Mouse (Mus musculus): Measurements from ENCODE around the gene Tarbp2.
A peak's percentile ranks its signal among the peaks of the same experiment; 100 is the strongest.

The Tarbp2 gene

GRCm38 (mm10) chr15:102505770-102506463, 12.1 kb upstream of the Tarbp2 start:
- DNase-seq (ENCODE audit: low spot score in 2 of 2) = no peak

DNA sequence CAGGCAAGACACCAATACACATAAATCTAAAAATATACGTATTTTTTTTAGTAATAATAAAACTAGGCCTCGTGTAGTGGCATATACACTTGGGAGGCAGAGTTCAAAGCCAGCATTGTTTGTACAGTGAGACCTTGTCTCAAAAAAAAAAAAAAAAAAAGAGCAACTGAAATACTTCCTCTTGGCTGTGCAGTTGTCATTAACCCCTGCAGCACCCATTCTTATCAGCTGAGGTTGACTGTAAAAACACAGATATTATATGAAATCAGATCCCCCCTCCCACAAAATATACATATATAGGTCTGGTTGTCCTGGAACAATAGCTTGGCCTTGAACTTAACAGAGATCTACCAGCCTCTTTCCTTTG, 11.5 kb upstream of the Tarbp2 start:
- no peak for DNase-seq (ENCODE audit: low spot score in 2 of 2)

DNA sequence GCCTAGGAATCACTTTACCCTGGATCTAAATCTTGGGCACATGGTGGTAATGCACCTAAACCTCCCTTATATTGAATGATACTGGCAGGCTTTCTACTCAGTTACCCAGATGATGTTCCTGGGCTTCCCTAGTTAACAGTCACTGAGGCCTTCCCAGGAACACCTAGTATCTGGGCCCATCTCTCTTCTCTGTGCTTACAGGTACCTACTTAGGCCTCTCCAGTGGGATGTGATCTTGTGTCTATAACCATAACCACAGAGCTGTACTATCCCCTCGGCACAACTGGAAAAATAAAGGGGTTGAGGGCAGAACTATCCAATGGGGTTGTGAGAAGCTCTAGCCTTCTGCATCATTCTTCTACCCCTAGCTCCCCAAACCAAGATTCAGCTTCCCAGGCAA, 11.1 kb upstream of the Tarbp2 start:
- no peak for DNase-seq (ENCODE audit: low spot score in 2 of 2)

GRCm38 (mm10) chr15:102507561-102507960, 10.4 kb upstream of the Tarbp2 start:
- no peak for DNase-seq (ENCODE audit: low spot score in 2 of 2)

DNA sequence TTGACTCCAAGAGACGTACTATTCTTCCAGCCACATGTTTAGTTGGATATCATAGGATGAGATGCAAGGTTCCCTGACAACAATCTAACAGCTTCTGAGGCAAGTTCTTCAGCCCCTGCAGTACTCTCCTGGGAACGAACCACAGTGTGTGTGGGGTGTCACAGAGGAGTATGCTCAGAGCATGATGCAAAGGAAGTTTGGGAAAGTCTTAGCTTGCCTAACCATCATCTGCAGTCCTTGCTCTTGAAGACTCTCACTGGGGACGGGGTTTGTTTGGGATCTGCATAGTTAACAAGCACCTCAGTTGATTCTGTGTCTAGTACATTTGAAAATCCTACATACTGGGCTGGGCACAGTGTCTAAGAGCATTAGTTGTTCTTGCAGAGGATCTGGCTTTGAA, 9.7 kb upstream of the Tarbp2 start:
- DNase-seq (ENCODE audit: low spot score in 2 of 2) = no peak

GRCm38 (mm10) chr15:102510110-102510509, 7.9 kb upstream of the Tarbp2 start:
- DNase-seq (ENCODE audit: low spot score in 2 of 2) = peak in 1 of 2 experiments; percentile 40

DNA sequence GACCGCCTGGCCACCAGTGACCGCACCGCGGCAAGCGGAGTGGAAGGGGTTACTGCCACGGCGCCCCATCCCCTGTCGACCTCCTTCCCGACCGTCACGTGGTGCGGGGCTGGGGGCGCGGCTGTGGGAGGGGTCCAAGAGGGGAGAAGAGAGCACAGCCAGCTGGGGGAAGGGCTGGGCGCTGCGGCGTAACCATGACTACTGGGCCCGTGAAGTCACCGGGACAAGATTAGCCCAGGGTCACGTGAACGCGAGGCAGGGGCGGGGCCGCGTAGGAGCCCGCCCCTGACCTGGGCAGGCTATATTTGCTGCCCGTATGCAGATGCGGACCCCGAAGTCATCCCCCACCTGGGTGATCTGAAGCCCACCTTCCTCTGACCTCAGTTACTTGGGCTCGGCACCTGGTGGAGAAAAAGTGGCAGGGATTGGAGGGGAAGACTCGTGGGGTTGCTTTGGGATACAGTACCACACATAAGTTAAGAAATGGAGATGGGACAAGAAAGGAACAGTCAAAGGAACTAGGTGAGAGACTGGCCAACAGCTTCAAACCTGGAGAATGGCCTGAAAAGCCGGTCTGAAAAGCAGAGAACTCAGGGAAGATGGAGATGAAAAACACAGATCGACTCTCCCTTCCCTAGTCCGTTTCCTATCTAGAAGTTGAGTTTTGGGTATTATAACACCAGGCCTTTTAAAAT, 7.3 kb upstream of the Tarbp2 start:
- peak; percentile 85 to 90 for DNase-seq (ENCODE audit: low spot score in 2 of 2)

DNA sequence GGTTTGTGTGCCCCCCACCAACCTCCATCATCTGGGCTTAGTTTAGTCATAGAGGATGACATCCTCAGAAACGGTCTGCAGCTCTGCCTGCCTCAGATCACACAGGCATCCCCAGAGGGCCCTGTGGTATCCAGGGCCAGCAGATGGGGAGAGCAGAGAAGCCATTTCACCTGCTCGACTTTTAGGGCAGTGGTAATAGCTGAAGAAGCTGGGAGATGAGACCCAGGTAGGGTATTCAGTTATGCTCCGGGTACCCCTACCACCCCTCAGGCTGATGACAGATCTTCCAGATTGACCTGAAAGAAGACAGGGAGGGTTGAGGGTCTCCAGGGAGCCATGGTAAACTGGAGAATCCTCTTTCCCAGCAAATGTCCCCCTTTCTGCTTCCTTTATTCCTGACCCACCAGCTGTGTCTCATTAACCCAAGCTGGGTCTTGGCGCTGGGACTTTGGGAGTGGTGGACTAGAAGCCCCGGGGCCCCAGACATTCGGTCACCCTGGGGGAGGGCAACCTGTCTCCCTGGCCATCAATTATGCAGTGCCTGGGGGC, 6.6 kb upstream of the Tarbp2 start:
- DNase-seq (ENCODE audit: low spot score in 2 of 2) = no peak

DNA sequence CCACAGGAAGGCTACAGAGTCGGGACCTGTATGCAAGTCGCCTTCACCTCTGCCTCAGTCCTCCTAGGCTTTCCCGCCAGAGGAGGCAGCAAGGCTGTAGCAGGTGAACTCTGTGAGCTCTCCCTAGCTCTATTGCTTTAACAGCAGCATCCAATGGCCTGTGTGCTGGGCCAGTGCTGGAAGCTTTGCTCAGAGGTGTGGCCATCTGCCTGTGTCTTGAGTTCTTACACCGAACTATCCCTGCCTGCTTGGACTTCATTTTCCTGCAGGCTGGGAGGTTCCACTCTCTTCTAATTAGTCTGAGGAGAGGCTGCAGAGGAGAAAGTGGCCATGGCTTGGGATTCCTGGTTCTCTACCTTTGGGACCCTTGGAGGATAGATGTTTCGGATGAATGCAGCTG, 6.0 kb upstream of the Tarbp2 start:
- DNase-seq (ENCODE audit: low spot score in 2 of 2) = no peak

DNA sequence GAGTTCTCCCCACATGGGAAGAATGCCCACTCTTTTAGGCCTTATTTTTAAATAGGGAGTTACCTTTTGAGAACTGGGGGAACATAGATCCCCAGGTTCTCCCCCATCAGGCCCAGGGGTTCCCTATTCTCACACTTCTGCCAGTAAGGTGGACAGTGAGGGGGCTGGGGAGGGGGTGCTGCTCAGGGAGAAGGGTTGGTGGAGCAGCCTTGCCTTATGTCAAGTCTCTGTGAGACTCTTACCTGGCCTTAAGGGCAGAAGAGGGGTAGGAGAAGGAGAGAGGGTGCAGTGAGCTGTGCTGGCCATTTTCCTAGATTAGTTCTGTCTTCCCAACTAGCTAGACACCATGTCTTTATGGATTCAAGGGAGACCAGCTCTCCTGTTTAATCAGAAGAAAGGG, 5.5 kb upstream of the Tarbp2 start:
- no peak for DNase-seq (ENCODE audit: low spot score in 2 of 2)

DNA sequence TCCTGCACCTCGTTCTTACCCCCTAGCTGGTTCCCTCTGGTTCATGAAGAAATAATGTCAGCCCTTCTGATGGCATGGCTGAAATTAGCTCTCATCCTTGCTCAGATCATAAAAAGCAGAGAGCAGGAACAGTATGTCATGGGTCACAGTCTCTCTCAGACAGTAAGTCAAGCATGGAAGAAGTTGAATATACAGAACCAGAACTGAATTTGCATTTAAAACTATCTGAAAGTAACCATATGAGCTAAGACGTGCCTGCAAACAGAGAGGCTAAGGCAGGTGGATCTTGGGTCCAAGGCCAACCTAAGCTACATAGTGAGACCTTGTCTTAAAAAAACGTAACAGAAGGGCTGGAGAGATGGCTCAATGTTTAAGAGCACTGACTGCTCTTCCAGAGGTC, 5.0 kb upstream of the Tarbp2 start:
- DNase-seq (ENCODE audit: low spot score in 2 of 2) = no peak

GRCm38 (mm10) chr15:102515261-102515660, 2.7 kb upstream of the Tarbp2 start:
- DNase-seq (ENCODE audit: low spot score in 2 of 2) = no peak

GRCm38 (mm10) chr15:102515791-102516190, 2.2 kb upstream of the Tarbp2 start:
- no peak for DNase-seq (ENCODE audit: low spot score in 2 of 2)

GRCm38 (mm10) chr15:102516293-102516692, 1.7 kb upstream of the Tarbp2 start:
- DNase-seq (ENCODE audit: low spot score in 2 of 2) = no peak

DNA sequence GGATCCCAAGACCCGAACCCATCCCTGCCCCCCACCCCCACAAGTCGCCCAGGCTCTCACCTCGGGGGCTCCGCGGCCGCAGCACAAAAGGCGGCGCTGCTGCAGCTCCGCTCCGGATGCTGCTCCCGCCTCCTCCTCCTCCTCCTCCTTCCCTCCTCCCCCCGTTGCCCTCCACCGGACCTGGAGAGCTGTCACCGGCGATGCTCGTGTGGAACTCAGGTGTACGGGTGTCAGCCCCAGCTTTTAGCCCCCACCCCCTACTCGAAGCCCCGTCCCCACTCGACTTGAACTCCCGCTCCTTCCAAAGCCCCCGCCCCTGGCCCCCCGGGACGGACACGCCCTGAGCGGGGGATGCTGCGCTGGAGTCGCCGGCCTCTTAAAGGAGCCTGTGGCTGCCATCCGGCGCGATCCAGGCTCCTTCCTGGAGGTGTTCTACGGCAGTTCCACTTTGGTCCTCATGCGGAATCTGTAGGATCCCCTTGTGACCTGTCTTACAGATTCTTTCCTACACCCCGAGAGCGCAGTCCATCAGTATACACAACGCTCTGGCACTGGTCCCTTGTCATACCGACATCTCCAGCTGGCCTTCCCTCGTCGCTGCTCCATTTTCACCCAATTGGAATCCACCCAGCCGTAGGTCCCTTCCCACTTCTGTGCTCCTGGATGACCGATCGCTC, 1.1 kb upstream of the Tarbp2 start, which contains the start of gene Map3k12:
Gene Map3k12 (minus strand): TSS at position 337 of the 677 bp plus-strand sequence.
- peak; percentile 78 to 79 for DNase-seq (ENCODE audit: low spot score in 2 of 2)

- DNase-seq (ENCODE audit: low spot score in 2 of 2) = no peak
These were observed 389 bp upstream of the Tarbp2 start for GRCm38 (mm10) chr15:102517631-102517975.

DNA sequence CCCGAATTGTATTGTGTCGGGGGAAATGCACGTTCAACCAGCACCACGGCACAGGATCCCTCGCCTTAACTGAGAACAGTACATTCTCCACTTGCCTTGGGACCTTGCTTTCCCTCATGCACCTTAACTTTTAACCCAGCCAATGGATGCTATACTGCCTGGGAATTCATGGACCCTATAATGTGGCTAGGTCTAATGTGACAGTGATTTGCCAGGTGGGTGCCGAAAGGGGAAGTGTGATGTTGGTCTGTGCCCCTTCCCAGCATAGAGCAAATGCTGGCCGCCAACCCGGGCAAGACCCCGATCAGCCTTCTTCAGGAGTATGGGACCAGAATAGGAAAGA, 838 bp downstream of the Tarbp2 start:
- DNase-seq (ENCODE audit: low spot score in 2 of 2) = no peak

- no peak for DNase-seq (ENCODE audit: low spot score in 2 of 2)
These were observed 1.5 kb downstream of the Tarbp2 start for GRCm38 (mm10) chr15:102519211-102520141.

DNA sequence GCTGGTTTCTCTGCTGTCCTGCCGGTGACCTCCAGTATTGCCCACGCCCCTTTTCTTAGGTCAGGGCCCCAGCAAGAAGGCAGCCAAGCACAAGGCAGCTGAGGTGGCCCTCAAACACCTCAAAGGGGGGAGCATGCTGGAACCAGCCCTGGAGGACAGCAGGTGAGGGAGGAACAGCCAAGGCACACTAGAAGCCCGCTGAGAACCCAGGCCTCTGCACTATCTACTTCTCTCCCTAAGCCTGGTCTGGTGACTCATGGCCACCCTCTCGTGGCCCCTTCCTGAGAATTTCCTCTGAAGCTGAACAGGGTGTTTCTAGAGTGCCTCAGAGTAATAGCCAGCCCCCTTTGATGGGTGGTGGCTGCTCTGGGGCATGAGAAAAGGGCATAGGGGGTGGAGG, 2.4 kb downstream of the Tarbp2 start:
- DNase-seq (ENCODE audit: low spot score in 2 of 2) = no peak

DNA sequence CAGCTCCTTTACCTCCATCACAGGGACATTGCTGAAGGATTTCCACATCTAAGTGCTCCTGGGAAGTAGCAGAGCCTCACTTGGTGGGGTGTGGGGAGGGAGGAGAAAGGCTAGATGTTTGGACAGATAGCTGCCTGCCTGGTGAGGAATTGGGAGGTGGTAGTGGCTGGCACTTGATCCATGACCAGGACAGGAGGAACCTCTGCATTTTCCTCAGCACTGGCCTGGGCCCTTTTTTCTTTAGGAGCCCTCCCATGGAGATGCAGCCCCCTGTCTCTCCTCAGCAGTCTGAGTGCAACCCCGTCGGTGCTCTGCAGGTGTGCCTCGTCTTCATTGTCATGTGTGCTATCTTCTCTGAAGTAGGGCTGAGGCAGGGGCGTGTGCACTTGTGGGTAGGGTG, 3.5 kb downstream of the Tarbp2 start:
- DNase-seq (ENCODE audit: low spot score in 2 of 2) = no peak

DNA sequence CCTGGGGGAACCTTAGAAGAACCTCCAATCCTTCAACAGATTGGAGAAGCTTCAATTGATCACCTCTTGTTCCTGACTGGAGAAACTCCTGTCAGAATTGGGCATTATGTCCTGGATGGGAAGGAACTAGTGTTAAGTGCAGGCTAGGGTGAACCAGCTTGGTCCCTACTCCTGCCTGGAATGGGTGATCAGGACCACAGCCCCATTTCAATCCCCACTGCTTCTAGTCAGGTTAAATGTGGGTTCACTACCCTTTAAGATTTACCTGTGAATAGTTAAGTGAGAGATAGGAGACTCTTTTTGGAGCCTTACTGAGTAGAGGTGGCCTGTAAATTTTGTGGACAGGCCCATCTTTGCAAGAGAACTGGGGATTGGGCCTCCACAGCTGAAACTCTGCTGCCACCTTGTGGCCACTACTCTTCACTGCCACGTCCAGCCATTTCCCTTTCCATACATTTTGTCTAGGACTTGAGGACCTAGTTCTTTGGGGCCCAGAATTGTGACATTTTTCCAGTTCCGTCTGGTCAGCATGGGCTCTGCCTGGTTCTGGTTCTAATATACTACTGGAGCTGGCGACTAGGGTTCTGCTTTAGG, 7.0 kb downstream of the Tarbp2 start, which contains the start of gene Npff:
Gene Npff (minus strand): TSS at position 51 of the 594 bp plus-strand sequence.
- peak; percentile 74 to 85 for DNase-seq (ENCODE audit: low spot score in 2 of 2)

Data from frontal cortex, postnatal 36 days (tissue).